Mouse (Mus musculus): ENCODE results near the gene Gm6588.

DNA sequence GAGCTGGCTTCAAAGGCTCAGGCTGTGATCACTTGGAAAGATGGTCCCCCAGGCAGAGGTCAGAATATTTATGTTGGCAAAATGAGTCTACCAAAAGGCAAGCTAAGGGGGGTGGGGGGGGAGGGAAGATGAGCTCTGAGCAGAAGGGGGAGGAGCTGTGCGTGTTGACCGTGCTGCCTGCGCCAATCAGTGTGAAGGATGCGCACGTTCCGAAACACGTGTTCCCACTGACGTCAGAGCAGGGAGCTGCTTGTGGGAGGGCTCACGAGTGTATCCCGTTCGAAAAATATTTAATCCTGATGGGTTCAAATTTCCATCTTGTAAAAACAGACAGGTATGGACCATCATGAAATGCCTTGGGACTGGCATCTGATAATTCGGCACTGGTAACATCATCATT is 29.7 kb upstream of the Gm6588 start:
- TF ChIP-seq CTCF (IDR thresholded peaks at IDR 0.05; ENCODE audit: low read depth, low read length) (no peak), TAL1 (conservative IDR thresholded peaks at IDR 0.05; ENCODE audit: low read depth, low read length) (no peak), GATA1 (IDR thresholded peaks at IDR 0.05; ENCODE audit: borderline replicate concordance, low read length) (no peak), POLR2AphosphoS5 (IDR thresholded peaks at IDR 0.05; ENCODE audit: insufficient replicate concordance, low read depth, low read length) (no peak)

Data from G1E (cell line).